Mouse (Mus musculus) heart, embryonic 12.5 days (tissue): Measurements from ENCODE around the gene Lrrc63. TPM values are rescaled to one million over a fixed set of nuclear protein-coding genes. Genes with fewer than 3 reads are reported as not detected.

ENCODE experiments used
- ATAC-seq: fragments of 200-750 bp; cut with Nextera tagmentation; 2 replicates; pipeline ENCODE4 v1.8.0; 2017; ENCODE audit warnings: moderate TSS enrichment, moderate library complexity; ENCODE audit not compliant: insufficient number of reproducible peaks, low FRiP score
- H3K27ac ChIP-seq: fragments of 300-500 bp; sonication (generic); 2 replicates; pipeline ENCODE4 v1.5.1; 2016; ENCODE audit warnings: mild to moderate bottlenecking, moderate library complexity; ENCODE audit not compliant: poor library complexity, severe bottlenecking
- H3K27me3 ChIP-seq: fragments of 300-500 bp; sonication (generic); replicated peaks from 2 replicates; pipeline ENCODE4 v1.6.1; 2016; ENCODE audit warnings: mild to moderate bottlenecking, moderate library complexity
- H3K36me3 ChIP-seq: fragments of 300-500 bp; sonication (generic); 2 replicates; pipeline ENCODE4 v1.6.1; 2016; ENCODE audit warnings: mild to moderate bottlenecking, moderate library complexity
- H3K4me1 ChIP-seq: fragments of 300-500 bp; sonication (generic); replicated peaks from 2 replicates; pipeline ENCODE4 v1.6.1; 2016; ENCODE audit warnings: mild to moderate bottlenecking
- H3K4me2 ChIP-seq: fragments of 300-500 bp; sonication (generic); 2 replicates; pipeline ENCODE4 v1.6.1; 2016; ENCODE audit warnings: mild to moderate bottlenecking, moderate library complexity
- H3K4me3 ChIP-seq: fragments of 300-500 bp; sonication (generic); 2 replicates; pipeline ENCODE4 v1.5.1; 2016; ENCODE audit warnings: mild to moderate bottlenecking
- H3K9ac ChIP-seq: fragments of 300-500 bp; sonication (generic); 2 replicates; pipeline ENCODE4 v1.6.1; 2016; ENCODE audit warnings: mild to moderate bottlenecking, moderate library complexity
- H3K9me3 ChIP-seq: fragments of 300-500 bp; sonication (generic); replicated peaks from 2 replicates; pipeline ENCODE4 v1.6.1; 2016; ENCODE audit warnings: mild to moderate bottlenecking, moderate library complexity
- WGBS: fragments of 180-500 bp; shearing (Covaris S2); methylation state at CpG from one replicate; pipeline ENCODE4 v1.1.7; 2016; 5-methylcytosine and 5-hydroxymethylcytosine counted together
- polyA plus RNA-seq: library from polyadenylated mRNA; unstranded; fragments of >200 nt; fragmentation: Nextera tagmentation; extraction: Ambion mirVana; gene quantifications from 2 replicates; pipeline ENCODE4 v1.2.1, GENCODE M21; 2016

Lrrc63 gene
- polyA plus RNA-seq = not detected in 2 replicates

GRCm38 (mm10) chr14:75130501-75131318 lies at the start of gene Lrrc63, which contains the start of gene Lcp1:
Lrrc63 (minus strand) TSS chr14:75130881.
Lcp1 (plus strand) TSS chr14:75131101.
- Histone ChIP-seq H3K4me3 (peak within 1 kb of the TSS; percentile 58), H3K4me2 (peak within 1 kb of the TSS; percentile 91), H3K9ac (peak within 1 kb of the TSS; percentile 64), H3K27me3 (no peaks in the 10 kb centered on the region), H3K36me3 (no peaks in the 10 kb centered on the region), H3K9me3 (no peaks in the 10 kb centered on the region), H3K4me1 (no peaks in the 10 kb centered on the region), H3K27ac (peak within 1 kb of the TSS; percentile 16; the same call in 1 of the 2 replicates)
- 1% methylated on average over 40 of the region's 42 CpGs for WGBS
- ATAC-seq = peak; percentile 97

- H3K27ac ChIP-seq = no peak overlapping the region
- no peak overlapping the region for H3K4me3 ChIP-seq
Observed at GRCm38 (mm10) chr14:75179255-75179963, 48.7 kb upstream of the Lrrc63 start.

GRCm38 (mm10) chr14:75178801-75179211 lies 48.1 kb upstream of the Lrrc63 start:
- no peak for ATAC-seq
- no peaks in the 10 kb centered on the region for H3K36me3 ChIP-seq
- H3K4me1 ChIP-seq = peaks cover 18% of the 10 kb centered on the region
- H3K27me3 ChIP-seq = no peaks in the 10 kb centered on the region
- no peaks in the 10 kb centered on the region for H3K9me3 ChIP-seq
- H3K9ac ChIP-seq = no peak overlapping the region
- no peak overlapping the region for H3K4me3 ChIP-seq
- 60% methylated on average over 10 of the region's 10 CpGs for WGBS
- H3K27ac ChIP-seq = no peak overlapping the region
- no peak overlapping the region for H3K4me2 ChIP-seq

More at GRCm38 (mm10) chr14:75179255-75179963, 48.7 kb upstream of the Lrrc63 start:
- H3K27me3 ChIP-seq = no peaks in the 10 kb centered on the region
- H3K9me3 ChIP-seq = no peaks in the 10 kb centered on the region
- WGBS = 75% methylated on average over 20 of the region's 20 CpGs
- H3K4me2 ChIP-seq = no peak overlapping the region
- no peak overlapping the region for H3K9ac ChIP-seq
- peaks cover 18% of the 10 kb centered on the region for H3K4me1 ChIP-seq
- H3K36me3 ChIP-seq = no peaks in the 10 kb centered on the region
- no peak for ATAC-seq

GRCm38 (mm10) chr14:75178384-75178793 lies 47.7 kb upstream of the Lrrc63 start:
- Histone ChIP-seq H3K27me3 (no peaks in the 10 kb centered on the region), H3K36me3 (no peaks in the 10 kb centered on the region), H3K4me3 (no peak overlapping the region), H3K4me2 (no peak overlapping the region), H3K9me3 (no peaks in the 10 kb centered on the region), H3K4me1 (peaks cover 18% of the 10 kb centered on the region), H3K27ac (no peak overlapping the region), H3K9ac (no peak overlapping the region)
- WGBS = 77% methylated on average over 14 of the region's 14 CpGs
- ATAC-seq = no peak

GRCm38 (mm10) chr14:75177400-75177799 lies 46.7 kb upstream of the Lrrc63 start:
- H3K9ac ChIP-seq = no peak overlapping the region
- WGBS = 74% methylated on average over 3 of the region's 3 CpGs
- H3K36me3 ChIP-seq = no peaks in the 10 kb centered on the region
- H3K27me3 ChIP-seq = no peaks in the 10 kb centered on the region
- no peak overlapping the region for H3K4me2 ChIP-seq
- no peak overlapping the region for H3K27ac ChIP-seq
- peaks cover 14% of the 10 kb centered on the region for H3K4me1 ChIP-seq
- no peak overlapping the region for H3K4me3 ChIP-seq
- no peaks in the 10 kb centered on the region for H3K9me3 ChIP-seq
- ATAC-seq = no peak

- Histone ChIP-seq H3K27me3 (no peaks in the 10 kb centered on the region), H3K9me3 (no peaks in the 10 kb centered on the region), H3K4me3 (no peak overlapping the region), H3K4me1 (peaks cover 12% of the 10 kb centered on the region; the same call in 1 of the 2 replicates), H3K36me3 (no peaks in the 10 kb centered on the region), H3K4me2 (no peak overlapping the region), H3K27ac (peak overlapping the region; percentile 27; the same call in 1 of the 2 replicates), H3K9ac (no peak overlapping the region)
- no peak for ATAC-seq
- 48% methylated on average over 4 of the region's 4 CpGs for WGBS
Observed at GRCm38 (mm10) chr14:75176425-75177045, 45.9 kb upstream of the Lrrc63 start.

- Histone ChIP-seq H3K27me3 (no peaks in the 10 kb centered on the region), H3K4me2 (no peak overlapping the region), H3K9ac (no peak overlapping the region), H3K4me3 (no peak overlapping the region), H3K36me3 (no peaks in the 10 kb centered on the region), H3K27ac (no peak overlapping the region), H3K9me3 (no peaks in the 10 kb centered on the region), H3K4me1 (peaks cover 17% of the 10 kb centered on the region)
- 59% methylated on average over 7 of the region's 7 CpGs for WGBS
- ATAC-seq = no peak
Observed at GRCm38 (mm10) chr14:75175781-75176180, 45.1 kb upstream of the Lrrc63 start.

GRCm38 (mm10) chr14:75174731-75175555 lies 44.3 kb upstream of the Lrrc63 start:
- Histone ChIP-seq H3K9me3 (no peaks in the 10 kb centered on the region), H3K36me3 (no peaks in the 10 kb centered on the region), H3K4me3 (no peak overlapping the region), H3K9ac (no peak overlapping the region), H3K4me2 (no peak overlapping the region), H3K4me1 (peaks cover 22% of the 10 kb centered on the region), H3K27me3 (no peaks in the 10 kb centered on the region), H3K27ac (no peak overlapping the region)
- WGBS = 82% methylated on average over 9 of the region's 9 CpGs
- no peak for ATAC-seq

- H3K4me3 ChIP-seq = no peak overlapping the region
- H3K36me3 ChIP-seq = no peaks in the 10 kb centered on the region
- no peaks in the 10 kb centered on the region for H3K9me3 ChIP-seq
- no peak overlapping the region for H3K27ac ChIP-seq
- H3K27me3 ChIP-seq = no peaks in the 10 kb centered on the region
- 78% methylated on average over 8 of the region's 8 CpGs for WGBS
- peaks cover 23% of the 10 kb centered on the region for H3K4me1 ChIP-seq
- no peak for ATAC-seq
- H3K9ac ChIP-seq = no peak overlapping the region
- no peak overlapping the region for H3K4me2 ChIP-seq
Observed at GRCm38 (mm10) chr14:75174296-75174695, 43.6 kb upstream of the Lrrc63 start.

GRCm38 (mm10) chr14:75170546-75170945 lies 39.9 kb upstream of the Lrrc63 start:
- no peak overlapping the region for H3K4me2 ChIP-seq
- no peaks in the 10 kb centered on the region for H3K27me3 ChIP-seq
- H3K36me3 ChIP-seq = no peaks in the 10 kb centered on the region
- no peaks in the 10 kb centered on the region for H3K9me3 ChIP-seq
- H3K4me3 ChIP-seq = no peak overlapping the region
- H3K27ac ChIP-seq = no peak overlapping the region
- WGBS = 28% methylated on average over 1 of the region's 1 CpGs
- H3K4me1 ChIP-seq = peaks cover 11% of the 10 kb centered on the region
- H3K9ac ChIP-seq = no peak overlapping the region
- ATAC-seq = no peak
